Mouse (Mus musculus): ENCODE measurements around the gene Nfia. TPM values are rescaled to one million over a fixed set of nuclear protein-coding genes. Genes with fewer than 3 reads are reported as not detected.

Nfia gene
- polyA plus RNA-seq, 1 experiment from 2014 or later = 88.3 TPM

GRCm38 (mm10) chr4:97804638-97805037 is 32.1 kb downstream of the Nfia start:
- no peaks in the 10 kb centered on the region for H3K27me3 ChIP-seq (replicated peaks; ENCODE audit: control insufficient read depth, insufficient read depth, low read length)
- no peak for ATAC-seq
- 52% methylated on average over 5 of the region's 5 CpGs for WGBS
- peaks cover 5% of the 10 kb centered on the region; the same call in 1 of the 2 replicates for H3K36me3 ChIP-seq (ENCODE audit: control insufficient read depth, insufficient read depth)
- no peak overlapping the region for H3K4me3 ChIP-seq (replicated peaks; ENCODE audit: low read length)
- no peak overlapping the region for H3K9ac ChIP-seq (replicated peaks; ENCODE audit: low read depth, low read length)
- H3K4me2 ChIP-seq (ENCODE audit: low read length) = no peak overlapping the region
- H3K4me1 ChIP-seq (replicated peaks; ENCODE audit: control insufficient read depth, insufficient read depth, low read length) = peaks cover 18% of the 10 kb centered on the region
- no peak overlapping the region for H3K27ac ChIP-seq (ENCODE audit: low read length)
- H3K9me3 ChIP-seq (ENCODE audit: control insufficient read depth, low read length) = no peaks in the 10 kb centered on the region

GRCm38 (mm10) chr4:97805255-97805654 is 32.7 kb downstream of the Nfia start:
- Histone ChIP-seq H3K9me3 (ENCODE audit: control insufficient read depth, low read length) (no peaks in the 10 kb centered on the region), H3K36me3 (ENCODE audit: control insufficient read depth, insufficient read depth) (peaks cover 5% of the 10 kb centered on the region; the same call in 1 of the 2 replicates), H3K4me2 (ENCODE audit: low read length) (no peak overlapping the region), H3K4me3 (replicated peaks; ENCODE audit: low read length) (no peak overlapping the region), H3K4me1 (replicated peaks; ENCODE audit: control insufficient read depth, insufficient read depth, low read length) (peaks cover 23% of the 10 kb centered on the region), H3K9ac (replicated peaks; ENCODE audit: low read depth, low read length) (no peak overlapping the region), H3K27me3 (replicated peaks; ENCODE audit: control insufficient read depth, insufficient read depth, low read length) (no peaks in the 10 kb centered on the region), H3K27ac (ENCODE audit: low read length) (no peak overlapping the region)
- peak; percentile 54 for ATAC-seq
- WGBS = 7% methylated on average over 2 of the region's 2 CpGs

- H3K9me3 ChIP-seq (ENCODE audit: control insufficient read depth, low read length) = no peaks in the 10 kb centered on the region
- peaks cover 26% of the 10 kb centered on the region for H3K4me1 ChIP-seq (replicated peaks; ENCODE audit: control insufficient read depth, insufficient read depth, low read length)
- H3K4me3 ChIP-seq (replicated peaks; ENCODE audit: low read length) = no peak overlapping the region
- H3K4me2 ChIP-seq (ENCODE audit: low read length) = peak overlapping the region; percentile 11; the same call in 1 of the 2 replicates
- peak; percentile 61 for ATAC-seq
- H3K27ac ChIP-seq (ENCODE audit: low read length) = 0 out of 2 replicates have a peak overlapping the region, but pooled peaks have one; percentile 10
- 15% methylated on average over 7 of the region's 7 CpGs for WGBS
- H3K9ac ChIP-seq (replicated peaks; ENCODE audit: low read depth, low read length) = no peak overlapping the region
- no peaks in the 10 kb centered on the region for H3K27me3 ChIP-seq (replicated peaks; ENCODE audit: control insufficient read depth, insufficient read depth, low read length)
- peaks cover 5% of the 10 kb centered on the region; the same call in 1 of the 2 replicates for H3K36me3 ChIP-seq (ENCODE audit: control insufficient read depth, insufficient read depth)
These were observed 33.6 kb downstream of the Nfia start for GRCm38 (mm10) chr4:97805896-97806808.

- Histone ChIP-seq H3K4me2 (ENCODE audit: low read length) (no peak overlapping the region), H3K27ac (ENCODE audit: low read length) (no peak overlapping the region; the same call in 1 of the 2 replicates), H3K4me1 (replicated peaks; ENCODE audit: control insufficient read depth, insufficient read depth, low read length) (peaks cover 26% of the 10 kb centered on the region), H3K9ac (replicated peaks; ENCODE audit: low read depth, low read length) (no peak overlapping the region), H3K4me3 (replicated peaks; ENCODE audit: low read length) (no peak overlapping the region), H3K9me3 (ENCODE audit: control insufficient read depth, low read length) (no peaks in the 10 kb centered on the region), H3K36me3 (ENCODE audit: control insufficient read depth, insufficient read depth) (peaks cover 3% of the 10 kb centered on the region; the same call in 1 of the 2 replicates), H3K27me3 (replicated peaks; ENCODE audit: control insufficient read depth, insufficient read depth, low read length) (no peaks in the 10 kb centered on the region)
- WGBS = 64% methylated on average over 2 of the region's 2 CpGs
- ATAC-seq = peak; percentile 21; the same call in 1 of the 2 replicates
These were observed 34.4 kb downstream of the Nfia start for GRCm38 (mm10) chr4:97806924-97807323.

DNA sequence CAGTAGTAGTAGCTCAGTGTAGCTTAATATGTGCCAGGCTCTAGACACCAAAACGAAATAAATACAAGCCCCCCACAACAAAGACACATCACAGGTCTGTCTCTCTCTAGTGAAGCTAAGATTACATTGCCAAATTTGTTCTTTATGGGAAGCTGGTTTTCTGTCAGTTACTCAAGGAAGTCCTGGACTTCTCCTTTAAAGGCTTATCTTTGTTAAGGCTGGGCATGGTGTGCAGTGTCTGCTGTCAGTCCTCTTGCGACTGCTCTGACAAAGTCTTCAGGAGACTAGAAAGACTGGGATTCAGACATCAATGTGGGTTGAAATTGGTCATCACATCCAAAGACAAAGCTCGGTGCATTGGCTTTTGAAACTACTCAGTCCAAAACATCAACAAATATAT is 36.4 kb downstream of the Nfia start:
- H3K4me3 ChIP-seq (replicated peaks; ENCODE audit: low read length) = no peak overlapping the region
- no peak overlapping the region for H3K9ac ChIP-seq (replicated peaks; ENCODE audit: low read depth, low read length)
- no peak overlapping the region for H3K27ac ChIP-seq (ENCODE audit: low read length)
- ATAC-seq = no peak
- H3K4me2 ChIP-seq (ENCODE audit: low read length) = no peak overlapping the region
- H3K4me1 ChIP-seq (replicated peaks; ENCODE audit: control insufficient read depth, insufficient read depth, low read length) = peaks cover 25% of the 10 kb centered on the region
- H3K27me3 ChIP-seq (replicated peaks; ENCODE audit: control insufficient read depth, insufficient read depth, low read length) = no peaks in the 10 kb centered on the region
- WGBS = 84% methylated on average over 3 of the region's 3 CpGs
- no peaks in the 10 kb centered on the region for H3K9me3 ChIP-seq (ENCODE audit: control insufficient read depth, low read length)
- no peaks in the 10 kb centered on the region for H3K36me3 ChIP-seq (ENCODE audit: control insufficient read depth, insufficient read depth)

DNA sequence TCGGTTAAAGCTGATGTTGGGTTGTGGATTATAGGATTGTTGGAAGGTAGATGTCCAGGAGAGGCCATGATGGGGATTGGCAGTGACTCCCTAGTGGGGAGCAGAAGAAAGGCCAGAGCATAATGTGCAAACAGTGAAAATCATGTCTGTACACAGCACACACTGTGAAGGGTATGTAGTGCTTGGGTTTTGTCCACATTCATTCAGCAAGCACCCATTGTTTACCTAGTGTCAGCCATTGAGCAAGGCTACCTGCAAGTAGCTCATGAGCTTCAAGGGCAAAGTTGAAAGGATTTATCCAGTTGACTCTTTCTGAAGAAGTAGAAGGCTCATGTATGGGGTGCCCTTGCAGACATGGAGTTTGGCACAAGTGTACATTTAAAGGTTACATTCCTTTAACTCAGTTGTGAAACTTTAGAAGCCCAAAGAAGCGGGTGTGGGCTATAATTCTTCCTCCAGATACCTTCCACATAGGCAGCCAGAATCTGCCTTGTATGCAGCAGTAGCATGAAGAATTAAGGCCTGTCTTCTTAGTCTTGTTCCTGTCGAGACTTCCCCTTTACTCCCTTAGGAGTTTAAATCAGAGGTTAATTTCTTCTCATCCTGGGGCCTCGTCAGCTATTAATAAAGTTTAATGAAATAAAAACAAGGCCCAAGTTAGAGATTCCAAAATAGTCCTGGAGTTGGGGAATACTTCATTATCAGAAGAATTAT is 37.2 kb downstream of the Nfia start:
- Histone ChIP-seq H3K4me1 (replicated peaks; ENCODE audit: control insufficient read depth, insufficient read depth, low read length) (peaks cover 23% of the 10 kb centered on the region), H3K9me3 (ENCODE audit: control insufficient read depth, low read length) (no peaks in the 10 kb centered on the region), H3K27ac (ENCODE audit: low read length) (no peak overlapping the region), H3K27me3 (replicated peaks; ENCODE audit: control insufficient read depth, insufficient read depth, low read length) (no peaks in the 10 kb centered on the region), H3K36me3 (ENCODE audit: control insufficient read depth, insufficient read depth) (no peaks in the 10 kb centered on the region), H3K4me2 (ENCODE audit: low read length) (no peak overlapping the region), H3K9ac (replicated peaks; ENCODE audit: low read depth, low read length) (no peak overlapping the region), H3K4me3 (replicated peaks; ENCODE audit: low read length) (no peak overlapping the region)
- ATAC-seq = no peak
- WGBS = 75% methylated on average over 4 of the region's 4 CpGs

- Histone ChIP-seq H3K4me1 (replicated peaks; ENCODE audit: control insufficient read depth, insufficient read depth, low read length) (peaks cover 19% of the 10 kb centered on the region), H3K9ac (replicated peaks; ENCODE audit: low read depth, low read length) (no peak overlapping the region), H3K4me2 (ENCODE audit: low read length) (no peak overlapping the region), H3K9me3 (ENCODE audit: control insufficient read depth, low read length) (no peaks in the 10 kb centered on the region), H3K27me3 (replicated peaks; ENCODE audit: control insufficient read depth, insufficient read depth, low read length) (no peaks in the 10 kb centered on the region), H3K27ac (ENCODE audit: low read length) (peak overlapping the region; percentile 41), H3K36me3 (ENCODE audit: control insufficient read depth, insufficient read depth) (no peaks in the 10 kb centered on the region), H3K4me3 (replicated peaks; ENCODE audit: low read length) (no peak overlapping the region)
- ATAC-seq = no peak
- 58% methylated on average over 7 of the region's 7 CpGs for WGBS
These were observed 37.9 kb downstream of the Nfia start for GRCm38 (mm10) chr4:97810348-97810939.

GRCm38 (mm10) chr4:97813035-97813434 is 40.5 kb downstream of the Nfia start:
- no peak overlapping the region for H3K9ac ChIP-seq (replicated peaks; ENCODE audit: low read depth, low read length)
- H3K4me3 ChIP-seq (replicated peaks; ENCODE audit: low read length) = no peak overlapping the region
- H3K27me3 ChIP-seq (replicated peaks; ENCODE audit: control insufficient read depth, insufficient read depth, low read length) = no peaks in the 10 kb centered on the region
- H3K4me1 ChIP-seq (replicated peaks; ENCODE audit: control insufficient read depth, insufficient read depth, low read length) = peaks cover 17% of the 10 kb centered on the region
- 90% methylated on average over 5 of the region's 5 CpGs for WGBS
- no peak for ATAC-seq
- H3K4me2 ChIP-seq (ENCODE audit: low read length) = no peak overlapping the region
- no peak overlapping the region for H3K27ac ChIP-seq (ENCODE audit: low read length)
- H3K36me3 ChIP-seq (ENCODE audit: control insufficient read depth, insufficient read depth) = no peaks in the 10 kb centered on the region
- no peaks in the 10 kb centered on the region for H3K9me3 ChIP-seq (ENCODE audit: control insufficient read depth, low read length)

GRCm38 (mm10) chr4:97813996-97814395 is 41.5 kb downstream of the Nfia start:
- 52% methylated on average over 4 of the region's 4 CpGs for WGBS
- H3K4me3 ChIP-seq (replicated peaks; ENCODE audit: low read length) = no peak overlapping the region
- no peak overlapping the region for H3K27ac ChIP-seq (ENCODE audit: low read length)
- no peak for ATAC-seq
- H3K9me3 ChIP-seq (ENCODE audit: control insufficient read depth, low read length) = no peaks in the 10 kb centered on the region
- H3K4me1 ChIP-seq (replicated peaks; ENCODE audit: control insufficient read depth, insufficient read depth, low read length) = peaks cover 18% of the 10 kb centered on the region
- no peak overlapping the region for H3K9ac ChIP-seq (replicated peaks; ENCODE audit: low read depth, low read length)
- no peaks in the 10 kb centered on the region for H3K36me3 ChIP-seq (ENCODE audit: control insufficient read depth, insufficient read depth)
- no peaks in the 10 kb centered on the region for H3K27me3 ChIP-seq (replicated peaks; ENCODE audit: control insufficient read depth, insufficient read depth, low read length)
- H3K4me2 ChIP-seq (ENCODE audit: low read length) = no peak overlapping the region
